Mouse (Mus musculus): ENCODE measurements around the gene Pnkd.

DNA sequence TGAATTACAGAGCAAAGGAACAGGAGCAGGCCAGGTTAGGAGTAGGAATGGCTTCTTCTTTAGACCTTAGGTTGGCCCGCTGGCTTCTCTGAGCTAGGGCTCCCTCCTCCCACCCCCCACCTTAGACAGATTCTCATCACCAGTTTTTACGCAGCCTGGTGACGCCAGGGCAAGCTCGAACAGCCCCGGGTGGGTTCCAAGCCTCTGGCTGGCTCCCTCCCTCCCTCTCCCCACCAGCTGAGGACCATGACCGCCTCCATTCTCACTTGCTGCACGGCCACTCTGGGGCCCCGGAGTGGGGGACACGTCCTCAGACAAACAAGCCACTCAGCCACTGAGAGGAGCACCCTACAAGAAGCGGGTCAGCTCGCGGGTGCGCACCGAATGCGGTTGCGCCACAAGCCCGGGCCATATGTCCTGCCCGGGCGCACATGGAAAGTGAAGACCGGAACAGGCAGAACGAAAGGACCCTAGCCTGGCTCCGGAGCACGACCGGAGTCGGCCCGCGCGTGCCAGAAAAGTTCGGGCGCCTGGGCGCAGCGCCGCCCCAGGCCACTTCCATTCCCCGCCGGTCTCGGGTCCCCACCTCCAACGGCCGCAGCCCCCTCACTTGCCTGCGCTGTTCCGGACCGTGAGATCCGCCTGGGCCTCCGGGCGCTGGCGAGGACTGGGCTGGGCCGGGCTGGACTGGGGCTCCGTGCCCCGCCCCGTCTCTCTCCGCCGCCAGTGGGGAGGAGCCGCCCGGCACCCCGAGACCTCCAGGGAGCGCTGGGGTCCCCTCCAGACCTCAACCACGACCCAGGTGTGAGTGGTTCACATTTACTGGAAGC lies 19.0 kb downstream of the Pnkd start:
- TF ChIP-seq POLR2A (IDR thresholded peaks at IDR 0.05; ENCODE audit: extremely low read depth, insufficient read depth, low read length) (peak; percentile 68; the same call in 1 of the 2 replicates), CTCF (IDR thresholded peaks at IDR 0.05; ENCODE audit: low read depth, low read length) (no peak)
